Mouse (Mus musculus): ENCODE measurements at regions not wholly inside any gene's neighbourhood (a gene's known extent, or its start where the extent isn't known, plus 50 kb on each side); places are given as distances from the start of the nearest gene placed in this dataset.
"Not testable (repeated sequence)": the region's sequence is repeated elsewhere in the genome, so short reads cannot be mapped to it uniquely, and the experiment has no call there.

GRCm38 (mm10) chr4:4556126-4556525 is 237.0 kb downstream of the Impad1 start:
- DNase-seq (ENCODE audit: low read depth): no peak

GRCm38 (mm10) chr4:4550301-4550700 is 242.9 kb downstream of the Impad1 start:
- DNase-seq (ENCODE audit: low read depth): no peak

- DNase-seq (ENCODE audit: low read depth): no peak
These were observed 243.3 kb downstream of the Impad1 start for GRCm38 (mm10) chr4:4549893-4550292.

DNA sequence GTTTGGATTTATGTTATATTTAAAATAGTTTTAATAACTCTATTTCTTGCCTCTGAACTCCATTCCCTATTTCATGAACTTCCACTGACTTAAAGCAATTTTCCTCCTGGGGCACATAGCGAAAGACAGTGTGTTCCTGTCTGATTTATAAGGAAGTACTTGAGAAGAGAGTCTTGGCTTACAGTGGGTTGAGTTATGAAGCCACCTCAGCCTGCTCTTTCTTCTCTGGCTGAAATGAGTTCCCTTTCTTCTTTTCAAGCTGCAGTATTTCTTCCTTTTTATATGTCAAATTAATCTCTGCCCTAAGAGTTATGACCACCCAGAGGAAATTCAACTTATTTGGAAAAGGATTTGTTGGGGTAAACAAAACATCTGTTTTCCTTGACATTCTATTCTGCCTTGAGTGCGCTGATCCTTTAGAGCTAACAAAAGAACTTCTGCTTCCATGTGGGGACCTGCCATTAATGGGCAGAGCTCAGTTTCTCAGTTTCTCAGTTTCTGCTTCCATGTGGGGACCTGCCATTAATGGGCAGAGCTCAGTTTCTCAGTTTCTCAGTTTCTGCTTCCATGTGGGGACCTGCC is 255.9 kb downstream of the Impad1 start:
- DNase-seq (ENCODE audit: low read depth): no peak

GRCm38 (mm10) chr4:4532196-4532595 is 261.0 kb downstream of the Impad1 start:
- DNase-seq (ENCODE audit: low read depth): no peak

GRCm38 (mm10) chr4:4528311-4528710 is 264.8 kb downstream of the Impad1 start:
- no peak for DNase-seq (ENCODE audit: low read depth)

DNA sequence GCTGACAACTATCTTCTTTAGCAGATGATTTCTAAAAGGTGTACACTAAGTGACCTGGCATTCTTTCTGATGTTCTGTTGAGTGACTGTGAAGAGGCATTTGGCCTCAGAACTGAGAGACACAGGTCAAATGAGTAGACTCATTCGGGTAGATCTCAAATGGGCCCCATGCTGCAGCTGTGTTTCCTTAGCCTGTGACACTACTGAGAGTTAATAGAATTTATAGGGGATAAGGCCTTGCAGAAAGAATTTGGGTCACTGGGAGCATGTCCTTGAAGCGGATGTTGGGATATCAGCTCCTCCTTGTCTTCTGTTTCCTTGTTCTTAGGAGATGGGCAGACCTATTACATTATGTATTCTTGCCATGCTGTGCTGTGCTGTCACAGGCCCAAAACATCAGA is 271.4 kb downstream of the Impad1 start:
- no peak for DNase-seq (ENCODE audit: low read depth)

DNA sequence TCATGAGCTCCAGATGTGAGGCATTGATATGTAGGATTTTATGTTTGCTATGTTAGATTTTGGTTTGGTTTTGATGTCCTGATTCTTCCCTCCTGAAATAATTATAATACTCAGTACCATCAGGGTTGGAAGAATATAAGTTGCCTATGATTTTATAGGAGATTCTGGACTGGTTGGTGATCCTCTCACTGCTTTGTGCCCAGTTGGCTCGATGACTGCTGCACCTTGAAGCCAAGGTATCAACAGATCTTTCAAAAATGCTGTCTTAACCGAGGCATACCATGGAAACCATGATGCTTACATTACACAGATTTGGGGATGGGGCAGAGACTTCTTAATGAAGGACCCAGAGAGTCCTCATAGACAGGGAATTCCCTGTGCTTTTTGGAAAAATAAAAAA is 274.4 kb downstream of the Impad1 start:
- DNase-seq (ENCODE audit: low read depth): no peak

DNA sequence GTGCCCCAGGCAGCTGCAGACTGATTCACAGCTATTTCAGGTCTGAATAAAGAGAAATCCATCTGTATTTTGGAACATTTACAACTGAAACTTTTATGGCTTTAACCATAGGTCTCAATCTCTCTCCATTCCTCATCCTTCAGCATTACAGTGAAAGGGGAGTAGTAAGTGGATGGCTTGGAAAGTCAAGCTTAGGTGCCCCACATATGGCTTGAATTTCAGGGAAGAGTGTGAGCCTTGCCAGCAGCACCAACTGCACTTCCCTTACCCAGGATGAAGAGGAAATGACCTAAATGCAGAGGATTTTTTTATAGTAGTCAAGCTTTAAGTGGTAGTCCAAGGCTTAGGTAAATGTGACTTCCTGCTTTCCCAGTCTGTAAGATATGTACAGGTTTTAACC is 279.8 kb downstream of the Impad1 start:
- DNase-seq (ENCODE audit: low read depth): no peak

DNA sequence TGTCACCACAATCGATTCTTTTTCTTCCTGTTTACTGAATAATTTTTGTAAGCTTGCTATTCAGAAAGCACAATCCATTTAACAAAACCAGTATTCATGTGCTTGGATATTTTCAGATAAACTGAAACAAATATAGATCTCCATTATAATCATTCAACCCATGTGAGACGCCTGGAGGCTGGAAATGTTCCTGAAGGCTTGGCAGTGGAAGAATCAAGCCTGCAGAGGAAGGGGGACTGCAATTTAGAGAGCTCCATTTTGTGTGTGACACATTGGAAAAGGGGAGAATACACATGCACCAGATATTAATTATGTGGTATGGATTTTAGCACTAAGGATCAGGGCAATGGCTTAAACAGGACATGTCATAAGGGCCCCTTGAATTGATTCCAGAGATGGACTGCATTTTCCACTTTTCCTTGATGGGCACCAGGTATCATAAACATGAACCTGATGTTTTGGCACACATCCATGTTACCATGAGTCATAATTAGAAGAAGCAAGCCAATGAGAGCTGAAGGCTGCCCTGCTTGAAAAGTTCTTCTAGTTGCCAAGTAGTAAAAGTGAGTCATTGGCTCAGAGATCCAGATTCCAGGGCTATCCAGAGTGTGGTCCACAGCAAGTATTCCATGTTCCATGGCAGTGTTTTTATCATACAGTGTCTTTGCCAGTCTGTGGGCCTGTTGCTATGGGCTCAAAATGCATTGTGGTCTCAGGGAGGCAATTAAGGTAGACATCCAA is 282.8 kb downstream of the Impad1 start:
- no peak for DNase-seq (ENCODE audit: low read depth)

GRCm38 (mm10) chr4:4509296-4509695 is 283.9 kb downstream of the Impad1 start:
- no peak for DNase-seq (ENCODE audit: low read depth)

DNA sequence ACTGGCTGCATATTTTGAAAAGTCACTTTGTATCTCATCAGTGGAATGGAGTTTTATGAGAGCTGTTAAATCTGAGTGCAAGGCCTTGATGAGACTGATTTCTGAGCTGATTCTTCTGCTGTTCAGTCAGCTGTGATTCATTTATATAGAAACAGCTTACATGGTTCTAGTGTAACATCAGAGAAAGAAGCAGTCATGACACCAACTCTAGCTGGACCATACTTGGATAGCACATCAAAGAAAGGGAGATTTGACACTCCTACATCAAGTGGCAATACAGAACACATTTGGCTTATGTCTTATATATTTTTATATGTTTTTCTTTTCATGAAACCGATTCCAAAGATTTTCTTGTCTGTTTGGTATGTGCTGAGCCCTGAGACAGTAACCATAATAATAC is 296.0 kb downstream of the Impad1 start:
- no peak for DNase-seq (ENCODE audit: low read depth)

DNA sequence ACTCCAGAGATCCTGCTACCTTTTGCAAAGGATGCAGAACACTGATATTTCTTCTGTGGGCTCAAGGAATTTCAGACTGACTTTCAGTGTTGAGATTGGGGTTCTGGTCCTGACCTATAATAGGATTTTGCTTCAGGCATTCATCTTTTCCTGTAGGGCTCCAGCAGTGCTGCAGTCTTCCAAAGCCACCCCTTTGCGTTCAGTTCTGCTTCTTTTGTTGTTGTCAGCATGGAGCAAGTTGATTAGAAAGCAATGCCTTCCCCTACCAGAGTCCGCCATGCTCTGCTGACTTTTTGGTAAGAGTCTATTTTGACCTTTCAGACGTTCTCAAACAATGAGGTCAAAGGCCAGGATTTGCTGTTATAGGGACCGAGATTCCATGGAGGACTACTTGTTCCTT is 297.0 kb downstream of the Impad1 start:
- DNase-seq (ENCODE audit: low read depth): no peak

DNA sequence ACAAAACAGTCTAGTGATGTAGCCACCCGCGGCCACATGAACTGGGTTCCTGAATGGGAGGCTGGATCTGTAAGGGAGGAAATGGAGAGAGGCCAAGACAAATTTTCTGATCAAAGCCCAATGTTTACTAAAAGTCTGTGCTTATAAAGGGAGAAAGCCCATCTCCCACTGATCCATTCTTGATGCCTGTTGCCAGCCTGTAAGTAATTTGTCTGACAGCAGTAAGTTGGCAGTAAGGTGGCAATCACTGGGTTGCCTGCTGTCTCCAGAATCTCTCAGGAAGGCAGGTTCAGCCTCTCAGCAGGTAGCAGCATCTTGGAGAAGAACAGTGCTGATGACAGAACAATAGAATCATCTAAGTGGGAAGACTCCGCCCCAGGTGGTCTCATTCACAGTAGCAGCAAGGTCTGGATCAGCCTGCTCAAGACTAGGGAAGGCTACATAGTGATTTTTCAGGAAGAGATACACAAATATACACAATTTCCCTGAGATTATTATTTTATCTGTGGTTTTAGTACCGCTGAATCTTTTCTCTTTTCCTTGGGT is 327.9 kb downstream of the Impad1 start:
- DNase-seq (ENCODE audit: low read depth): no peak

GRCm38 (mm10) chr4:4464130-4464700 is 328.9 kb downstream of the Impad1 start:
- peak; percentile 18 for DNase-seq (ENCODE audit: low read depth)

GRCm38 (mm10) chr4:4459258-4459657 is 333.9 kb downstream of the Impad1 start:
- DNase-seq (ENCODE audit: low read depth): peak; percentile 20

GRCm38 (mm10) chr4:4450104-4450503 is 343.1 kb downstream of the Impad1 start:
- DNase-seq (ENCODE audit: low read depth): no peak

DNA sequence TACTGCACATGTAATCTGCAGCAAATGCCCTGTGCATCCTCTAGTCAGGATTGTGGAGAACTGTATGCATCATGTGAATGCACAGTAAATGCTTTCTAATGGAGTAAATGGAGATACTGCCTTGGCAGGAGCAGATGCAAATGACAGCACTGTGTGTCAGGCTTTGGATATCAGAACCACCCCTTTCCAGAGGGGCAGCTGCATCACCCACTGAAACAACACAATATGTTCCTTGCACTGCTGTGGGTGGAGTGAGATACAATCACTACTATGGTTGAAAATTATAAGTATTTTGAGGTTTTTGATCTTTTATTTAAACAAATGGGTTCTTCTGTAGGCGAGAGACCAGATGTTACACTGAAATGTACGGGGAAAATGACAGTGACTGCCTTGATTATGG is 350.5 kb downstream of the Impad1 start:
- DNase-seq (ENCODE audit: low read depth): no peak

GRCm38 (mm10) chr4:4437559-4437958 is 355.6 kb downstream of the Impad1 start:
- no peak for DNase-seq (ENCODE audit: low read depth)

GRCm38 (mm10) chr4:4424526-4424925 is 347.2 kb upstream of the Sdr16c6 start:
- DNase-seq (ENCODE audit: low read depth): not testable (repeated sequence)

- DNase-seq (ENCODE audit: low read depth): no peak
These were observed 326.5 kb upstream of the Sdr16c6 start for GRCm38 (mm10) chr4:4403812-4404211.

DNA sequence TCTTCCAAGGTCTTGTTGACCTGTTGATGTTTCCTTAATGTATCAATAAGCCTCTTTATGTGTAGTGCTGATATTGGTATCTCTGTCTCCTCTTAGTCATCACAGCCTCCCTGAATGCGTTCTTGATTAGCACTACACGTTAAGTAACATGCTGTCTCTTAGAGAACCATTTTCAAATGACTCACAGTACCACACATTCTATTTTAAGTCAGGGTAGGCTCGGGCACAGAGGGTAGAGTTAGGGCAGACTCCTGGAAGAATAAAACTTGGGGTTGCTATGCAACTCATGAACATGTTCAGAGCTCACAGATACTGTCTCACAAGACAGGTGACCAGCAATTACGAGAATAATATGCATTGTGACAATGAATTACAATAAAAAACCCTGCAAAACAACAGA is 320.1 kb upstream of the Sdr16c6 start:
- DNase-seq (ENCODE audit: low read depth): no peak

GRCm38 (mm10) chr4:4380024-4380590 is 302.8 kb upstream of the Sdr16c6 start:
- DNase-seq (ENCODE audit: low read depth): no peak
